Mouse (Mus musculus) heart, postnatal 0 days (tissue): ENCODE measurements around the gene Bmpr1a.

Source experiments
- CTCF ChIP-seq: IDR thresholded peaks from 2 replicates; pipeline ENCODE4 v1.5.1; 2016; ENCODE audit warnings: antibody characterized with exemption, control low read depth, low read depth
- EP300 ChIP-seq: IDR thresholded peaks from 2 replicates; pipeline ENCODE4 v1.6.1; 2016; ENCODE audit warnings: antibody characterized with exemption, low read depth

GRCm38 (mm10) chr14:34517959-34518544, 14.9 kb upstream of the Bmpr1a start:
- TF ChIP-seq CTCF: no peak
- TF ChIP-seq EP300: no peak
